Mouse (Mus musculus) thymus, postnatal 36 days (tissue): ENCODE measurements around the gene Pck1.
A peak's percentile ranks its signal among the peaks of the same experiment; 100 is the strongest.

Experiments
- DNase-seq, 2 experiments: peaks; one replicate each; pipeline ENCODE4 v3.0.0; 2022; ENCODE audit warnings: mixed read lengths in 2 of 2

The Pck1 gene

GRCm38 (mm10) chr2:173151784-173152284, 1.0 kb upstream of the Pck1 start:
- no peak for DNase-seq

DNA sequence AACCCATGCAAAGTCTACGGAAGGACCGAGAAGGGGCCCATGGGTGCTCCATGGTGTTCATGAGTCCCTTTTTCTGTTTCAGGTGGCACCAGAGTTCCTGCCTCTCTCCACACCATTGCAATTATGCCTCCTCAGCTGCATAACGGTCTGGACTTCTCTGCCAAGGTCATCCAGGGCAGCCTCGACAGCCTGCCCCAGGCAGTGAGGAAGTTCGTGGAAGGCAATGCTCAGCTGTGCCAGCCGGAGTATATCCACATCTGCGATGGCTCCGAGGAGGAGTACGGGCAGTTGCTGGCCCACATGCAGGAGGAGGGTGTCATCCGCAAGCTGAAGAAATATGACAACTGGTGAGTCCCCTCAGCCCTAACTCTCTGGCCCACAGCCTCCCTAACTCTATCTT, 418 bp downstream of the Pck1 start:
- DNase-seq, result no peak

DNA sequence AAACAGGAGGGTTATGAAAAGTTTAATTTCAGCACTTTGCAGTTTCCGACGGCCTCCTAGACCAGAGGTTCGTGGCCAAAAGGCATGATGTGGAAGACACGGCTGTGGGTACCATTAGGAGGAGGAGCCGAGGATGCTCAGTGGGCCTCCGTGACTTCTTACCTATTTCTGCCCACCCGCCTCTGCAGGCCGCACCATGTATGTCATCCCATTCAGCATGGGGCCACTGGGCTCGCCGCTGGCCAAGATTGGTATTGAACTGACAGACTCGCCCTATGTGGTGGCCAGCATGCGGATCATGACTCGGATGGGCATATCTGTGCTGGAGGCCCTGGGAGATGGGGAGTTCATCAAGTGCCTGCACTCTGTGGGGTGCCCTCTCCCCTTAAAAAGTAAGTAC, 1.7 kb downstream of the Pck1 start:
- DNase-seq, result no peak

- DNase-seq, result no peak
These were observed 2.1 kb downstream of the Pck1 start for GRCm38 (mm10) chr2:173154962-173155361.

DNA sequence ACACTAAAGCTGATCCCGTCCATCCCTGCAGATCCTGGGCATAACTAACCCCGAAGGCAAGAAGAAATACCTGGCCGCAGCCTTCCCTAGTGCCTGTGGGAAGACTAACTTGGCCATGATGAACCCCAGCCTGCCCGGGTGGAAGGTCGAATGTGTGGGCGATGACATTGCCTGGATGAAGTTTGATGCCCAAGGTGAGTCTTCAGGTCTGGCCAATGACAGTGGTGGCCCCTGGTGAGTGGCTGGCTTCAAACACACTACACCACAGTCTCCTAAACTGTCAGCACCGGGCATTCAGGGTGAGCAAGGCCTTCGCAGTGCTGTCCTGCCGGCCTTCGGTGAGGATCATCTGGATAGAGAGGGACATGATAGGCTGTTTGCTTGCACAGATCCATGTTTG, 3.1 kb downstream of the Pck1 start:
- DNase-seq, result no peak

- no peak for DNase-seq
These were observed 4.1 kb downstream of the Pck1 start for GRCm38 (mm10) chr2:173156923-173157322.

DNA sequence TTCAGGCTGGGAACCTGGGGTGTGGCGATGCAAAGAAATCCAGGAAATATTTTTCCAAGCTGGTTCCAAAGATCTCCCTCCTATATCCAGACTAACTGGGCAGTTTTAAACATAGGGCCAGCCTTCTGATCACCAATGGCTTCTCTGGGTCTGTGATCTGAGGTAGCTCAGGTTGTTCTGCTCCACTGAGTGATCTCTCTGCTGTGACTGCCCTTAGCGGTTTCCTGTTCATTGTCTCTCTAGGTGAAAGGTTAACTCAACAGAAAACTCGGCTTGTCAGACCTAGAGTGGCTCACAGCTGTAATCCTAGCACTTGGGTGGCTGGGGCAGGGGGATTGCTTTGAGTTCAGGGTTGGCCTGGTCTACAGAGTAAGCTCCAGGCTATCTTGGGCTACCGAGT, 4.5 kb downstream of the Pck1 start:
- DNase-seq, result no peak

- DNase-seq, result no peak
These were observed 5.0 kb downstream of the Pck1 start for GRCm38 (mm10) chr2:173157871-173158270.

DNA sequence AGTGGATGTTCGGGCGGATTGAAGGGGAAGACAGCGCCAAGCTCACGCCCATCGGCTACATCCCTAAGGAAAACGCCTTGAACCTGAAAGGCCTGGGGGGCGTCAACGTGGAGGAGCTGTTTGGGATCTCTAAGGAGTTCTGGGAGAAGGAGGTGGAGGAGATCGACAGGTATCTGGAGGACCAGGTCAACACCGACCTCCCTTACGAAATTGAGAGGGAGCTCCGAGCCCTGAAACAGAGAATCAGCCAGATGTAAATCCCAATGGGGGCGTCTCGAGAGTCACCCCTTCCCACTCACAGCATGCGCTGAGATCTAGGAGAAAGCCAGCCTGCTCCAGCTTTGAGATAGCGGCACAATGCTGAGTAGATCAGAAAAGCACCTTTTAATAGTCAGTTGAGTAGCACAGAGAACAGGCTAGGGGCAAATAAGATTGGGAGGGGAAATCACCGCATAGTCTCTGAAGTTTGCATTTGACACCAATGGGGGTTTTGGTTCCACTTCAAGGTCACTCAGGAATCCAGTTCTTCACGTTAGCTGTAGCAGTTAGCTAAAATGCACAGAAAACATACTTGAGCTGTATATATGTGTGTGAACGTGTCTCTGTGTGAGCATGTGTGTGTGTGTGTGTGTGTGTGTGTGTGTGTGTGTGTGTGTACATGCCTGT, 5.7 kb downstream of the Pck1 start:
- no peak for DNase-seq

DNA sequence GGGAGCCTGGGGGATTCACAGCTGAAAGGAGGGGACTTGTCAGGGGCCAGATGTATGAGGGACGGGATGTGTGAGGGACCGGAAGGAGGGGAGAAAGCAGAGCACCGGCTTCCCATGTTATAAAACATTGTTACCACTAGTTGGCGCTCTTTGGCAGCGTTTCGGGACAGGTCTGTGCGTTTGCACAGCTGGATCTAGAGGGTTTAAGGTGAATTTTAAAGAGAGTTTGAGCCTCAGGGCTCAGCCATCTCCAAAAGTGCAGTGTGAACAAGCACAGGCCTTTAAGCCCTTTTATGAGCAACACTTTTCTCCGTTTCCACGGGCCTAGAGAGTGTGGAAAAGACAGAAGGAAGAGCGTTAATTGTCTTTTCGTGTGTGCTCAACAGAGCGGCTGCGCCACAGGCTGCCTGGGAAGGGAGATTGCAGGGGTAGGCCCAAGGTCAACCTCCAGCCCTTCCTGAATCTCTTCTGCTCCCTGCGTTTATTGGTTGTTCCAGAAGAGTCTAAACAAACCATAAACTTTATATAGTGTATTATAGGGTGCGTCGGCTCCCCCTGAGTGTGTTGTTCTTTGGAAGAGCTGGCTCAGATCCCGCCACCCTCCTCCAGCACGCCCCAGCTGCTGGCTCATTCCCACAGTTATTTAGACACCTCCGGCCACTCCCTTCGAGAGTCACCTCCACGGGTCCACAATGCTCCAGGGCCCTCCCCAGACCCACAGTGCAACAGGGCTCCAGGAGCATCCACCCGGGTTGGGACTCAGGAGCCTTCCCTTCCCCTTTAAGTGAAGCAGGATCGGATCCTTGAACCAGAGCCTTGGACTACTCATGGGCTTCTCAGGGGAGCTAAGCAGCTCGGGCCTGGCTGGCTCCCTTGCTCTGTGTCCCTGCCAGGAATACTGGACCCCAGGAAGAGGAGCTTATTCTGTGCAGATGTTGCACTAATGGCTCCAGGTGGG, 6.8 kb downstream of the Pck1 start:
- DNase-seq, result peak; percentile 58 to 59

DNA sequence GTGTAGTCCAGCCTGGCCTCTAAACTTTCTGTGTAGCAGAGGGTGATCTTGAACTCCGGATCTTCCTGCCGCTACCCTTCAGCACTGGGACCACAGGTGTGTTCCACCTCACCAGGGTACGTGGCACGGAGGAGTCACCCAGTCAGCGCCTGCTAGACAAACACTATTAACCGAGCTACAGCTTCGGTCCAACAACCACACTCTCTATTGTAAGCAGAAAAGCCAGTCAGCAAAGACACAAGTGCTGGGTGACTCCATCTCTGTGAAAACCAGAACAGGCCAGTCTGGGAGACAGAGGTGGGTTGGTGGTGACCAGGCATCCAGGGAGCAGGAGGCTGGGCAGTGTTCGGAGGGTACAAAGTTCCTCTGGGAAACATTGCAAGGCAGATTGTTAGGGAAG, 10.5 kb downstream of the Pck1 start:
- no peak for DNase-seq

DNA sequence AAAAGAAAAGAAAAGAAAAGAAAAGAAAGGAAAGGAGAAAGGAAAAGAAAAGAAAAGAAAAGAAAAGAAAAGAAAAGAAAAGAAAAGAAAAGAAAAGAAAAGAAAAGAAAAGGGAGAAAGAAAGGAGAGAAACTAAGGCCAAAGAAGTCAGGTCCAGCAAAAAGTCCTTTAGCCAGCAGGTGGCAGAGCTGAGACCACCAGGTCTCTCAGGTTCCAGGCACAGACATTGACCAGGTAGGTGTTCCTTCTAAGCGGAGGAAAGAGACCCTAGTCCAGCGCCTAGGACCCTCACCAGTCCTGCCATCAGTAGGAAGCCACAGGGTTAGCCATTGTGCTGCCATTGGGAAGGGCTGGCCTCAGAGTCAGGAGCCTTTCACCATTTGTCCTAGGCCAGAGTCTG, 11.5 kb downstream of the Pck1 start:
- peak in 1 of 2 experiments; percentile 30 for DNase-seq

DNA sequence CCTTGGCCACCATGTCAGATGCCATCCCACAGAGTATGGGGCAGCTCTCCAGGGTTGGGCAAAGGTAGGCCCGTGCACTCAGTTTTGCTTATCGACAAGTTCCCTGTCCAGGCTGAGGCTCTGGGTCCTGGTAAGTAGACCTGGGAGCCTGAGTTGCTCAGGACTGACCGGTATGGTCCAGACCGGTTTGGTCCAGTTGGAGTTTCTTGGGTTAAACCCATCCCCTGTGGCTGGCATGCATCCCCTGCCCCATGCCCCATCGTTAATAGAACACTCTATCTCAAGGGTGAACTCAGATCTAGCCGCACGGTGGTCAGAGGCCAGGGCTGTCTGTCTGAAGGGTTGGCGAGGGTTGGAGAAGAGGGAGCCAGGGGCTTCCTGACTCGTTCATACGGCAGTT, 12.1 kb downstream of the Pck1 start:
- no peak for DNase-seq

GRCm38 (mm10) chr2:173165357-173165756, 12.5 kb downstream of the Pck1 start:
- DNase-seq, result no peak

GRCm38 (mm10) chr2:173168411-173168851, 15.6 kb downstream of the Pck1 start:
- DNase-seq, result no peak

DNA sequence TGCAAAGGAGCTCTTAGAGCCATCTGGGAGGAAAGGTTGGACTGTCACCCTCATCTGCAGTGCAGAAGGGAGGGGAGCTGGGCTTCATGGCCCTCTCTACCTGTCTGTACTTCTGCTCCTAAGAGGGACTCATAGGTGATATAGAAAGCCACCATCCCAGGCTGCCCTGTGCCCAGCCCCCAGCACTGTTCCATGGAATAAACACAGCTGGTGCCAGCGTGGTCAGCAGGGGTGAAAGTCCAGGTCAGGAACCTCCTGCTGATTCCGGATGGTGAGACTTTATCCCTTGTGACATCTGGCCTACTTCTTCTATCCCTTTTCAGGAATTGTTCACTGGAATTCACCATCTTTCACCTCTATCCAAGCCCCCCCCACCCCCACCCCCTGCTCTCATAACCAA, 17.2 kb downstream of the Pck1 start:
- no peak for DNase-seq

GRCm38 (mm10) chr2:173170715-173171114, 17.9 kb downstream of the Pck1 start:
- DNase-seq, result peak in 1 of 2 experiments; percentile 14

DNA sequence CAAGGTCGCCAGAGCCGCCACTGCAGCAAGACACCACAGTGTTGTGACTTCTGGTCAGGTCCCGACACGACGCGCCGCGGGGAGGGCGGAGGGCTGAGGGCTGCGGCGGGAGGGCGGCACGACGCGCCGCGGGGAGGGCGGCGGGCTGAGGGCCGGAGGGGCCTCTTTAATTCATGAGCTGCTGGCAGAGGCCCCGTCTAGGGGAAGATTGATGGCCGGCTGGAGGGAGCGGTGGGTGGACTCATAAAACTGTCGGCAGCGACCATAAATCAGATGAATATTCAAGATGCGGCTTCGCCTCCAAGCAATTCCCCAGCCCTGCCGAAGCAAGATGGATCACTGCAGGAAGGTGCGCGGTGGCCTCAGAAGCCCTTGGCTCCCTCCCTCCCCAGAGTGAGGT, 18.6 kb downstream of the Pck1 start:
- peak in 1 of 2 experiments; percentile 5 for DNase-seq

DNA sequence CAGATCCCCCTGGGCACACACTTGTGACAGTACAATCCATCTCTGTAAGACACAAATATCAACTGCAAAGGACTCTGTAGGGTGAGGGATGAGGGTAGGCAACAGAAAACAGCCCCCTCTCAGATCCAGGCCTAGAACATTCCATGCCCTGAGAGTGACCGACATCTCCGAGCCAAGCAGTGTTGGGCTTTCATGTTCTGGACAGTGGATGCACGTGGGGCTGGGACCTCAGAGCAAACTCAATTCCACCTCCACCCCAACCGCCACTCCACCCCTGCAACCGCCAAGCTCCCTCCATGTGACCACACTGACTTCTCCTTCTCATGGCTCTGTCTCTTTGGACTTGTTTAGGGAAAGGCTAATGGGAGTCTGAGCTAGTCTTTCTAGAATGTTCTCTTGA, 19.1 kb downstream of the Pck1 start:
- no peak for DNase-seq

DNA sequence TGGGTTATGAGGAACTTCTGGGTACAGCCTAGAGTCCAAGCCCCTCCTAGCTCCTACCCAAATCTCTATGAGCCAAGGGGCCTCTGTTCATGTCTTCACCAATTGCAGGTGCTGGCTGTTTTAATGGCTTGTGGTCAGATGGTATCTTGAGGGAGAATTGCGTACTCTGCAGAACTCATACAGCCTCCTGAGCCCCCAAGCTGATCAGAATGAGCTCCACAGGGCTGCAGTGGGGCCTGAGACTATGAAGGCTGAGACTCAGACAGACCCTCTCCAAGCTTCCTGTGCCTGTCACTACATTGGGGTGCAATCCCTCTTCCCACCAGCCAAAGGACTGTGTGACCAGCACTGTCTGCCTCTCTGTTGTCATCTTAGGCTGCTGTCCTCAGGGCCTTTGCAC, 19.5 kb downstream of the Pck1 start:
- no peak for DNase-seq

DNA sequence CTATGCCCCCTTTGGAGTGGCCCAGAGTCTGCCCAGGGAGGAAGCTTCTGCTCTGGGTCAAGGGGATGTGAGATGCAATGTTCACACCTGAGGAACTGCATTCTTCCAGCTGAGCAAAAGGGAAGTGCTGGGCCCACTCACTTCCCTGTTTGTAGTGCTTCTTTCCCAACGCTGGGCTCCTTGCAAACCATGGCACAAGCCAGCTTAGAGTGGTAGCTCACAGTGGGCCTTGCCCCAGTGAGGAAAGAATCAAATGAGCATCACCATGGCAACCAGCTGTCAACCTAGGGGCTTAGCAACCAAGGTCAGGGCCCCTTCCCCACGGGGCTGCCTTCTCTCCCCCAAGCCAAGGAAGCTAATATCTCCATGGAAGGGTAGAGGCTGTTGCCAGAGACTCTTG, 20.2 kb downstream of the Pck1 start:
- DNase-seq, result peak in 1 of 2 experiments; percentile 4

DNA sequence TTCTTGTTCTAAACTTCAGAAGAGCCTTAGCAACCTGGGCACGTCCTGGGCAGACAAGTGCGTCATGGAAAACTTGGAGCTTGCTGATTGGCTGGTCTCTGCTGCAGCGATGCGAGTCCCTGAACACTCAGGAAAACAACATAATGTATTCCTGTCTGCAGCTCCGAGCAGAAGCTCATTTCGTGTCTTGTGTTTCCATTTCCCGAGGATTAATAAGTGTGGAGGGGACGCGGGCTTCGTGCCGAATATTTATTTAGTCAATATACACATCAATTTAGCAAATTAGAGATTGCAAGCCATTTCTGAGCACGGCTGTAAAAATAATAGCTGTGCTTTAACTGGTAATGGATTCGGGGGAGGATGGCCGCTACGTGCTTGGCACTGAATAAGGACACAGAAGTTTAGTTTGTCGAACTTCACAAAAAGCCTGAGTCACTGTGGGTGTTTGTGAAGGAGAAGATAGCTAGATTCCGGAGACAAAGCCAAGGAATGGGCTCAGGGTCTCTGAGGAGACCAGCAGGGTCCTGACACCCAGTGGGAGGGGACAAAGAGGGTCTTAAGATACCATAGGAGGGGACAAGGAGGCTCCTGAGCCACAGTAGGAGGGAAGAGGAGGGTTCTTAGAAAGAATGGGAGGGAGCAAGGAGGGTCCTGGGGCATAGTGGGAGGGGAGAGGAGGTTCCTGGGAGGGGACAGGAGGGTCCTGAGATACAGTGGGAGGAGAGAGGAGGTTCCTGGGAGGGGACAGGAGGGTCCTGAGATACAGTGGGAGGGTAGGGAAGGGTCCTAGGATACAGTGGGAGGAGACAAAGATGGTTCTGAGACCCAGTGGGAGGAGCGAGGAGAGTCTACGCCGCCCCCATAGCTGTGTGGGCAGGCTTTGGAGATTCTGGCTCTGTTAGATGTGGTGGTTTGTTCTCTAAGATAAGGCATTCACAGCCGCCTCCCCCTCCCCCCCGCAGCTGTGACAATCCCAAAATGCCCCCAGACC, 21.0 kb downstream of the Pck1 start:
- peak in 1 of 2 experiments; percentile 47 for DNase-seq

- DNase-seq, result peak in 1 of 2 experiments; percentile 3
These were observed 21.7 kb downstream of the Pck1 start for GRCm38 (mm10) chr2:173174569-173174968.
